Comparison of ENCODE assay signal across 9 mouse cellular contexts in the genomic region with DNA sequence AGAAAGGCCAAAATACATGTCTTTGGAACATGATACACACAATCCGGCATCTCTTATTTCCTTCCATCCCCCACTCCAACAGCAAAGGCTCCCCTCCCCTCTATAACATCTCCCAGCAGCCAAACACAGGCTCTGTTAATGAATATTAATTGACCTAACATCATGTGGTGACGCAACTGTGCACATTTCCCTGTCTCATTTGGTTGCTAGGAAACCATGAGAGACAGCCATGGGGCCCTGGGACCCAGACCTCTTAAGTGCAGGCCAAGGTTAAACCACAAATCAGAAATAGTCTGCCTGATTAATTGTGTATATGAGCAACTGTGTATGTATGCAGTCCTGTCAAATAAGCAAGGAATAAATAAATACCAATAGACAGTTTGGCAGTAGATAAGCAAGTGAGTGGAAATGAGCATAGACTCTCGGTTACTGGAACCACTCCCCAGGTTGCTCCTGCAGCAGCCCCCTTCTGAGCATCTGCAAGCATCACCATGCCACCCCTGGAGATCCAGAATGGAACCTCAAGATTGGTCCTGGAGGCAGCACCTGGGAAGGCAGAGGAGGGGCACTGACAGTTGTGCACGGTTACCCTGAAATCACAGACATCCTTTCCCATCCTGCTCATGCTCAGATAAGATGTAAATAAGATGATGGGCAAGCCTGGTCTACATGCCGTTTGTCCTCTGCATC.
DNase-seq lines count a peak whose midpoint lies in the region; ATAC-seq lines count a peak whose summit lies in the region.
"Had no signal": no experiment of that assay in that cellular context is flagged by ENCODE, and none has a peak within 500 bp of the region (broad histone marks: within the 10 kb centered on the region; RNA-seq: fewer than 3 reads in every experiment).

No protein-coding gene starts in this region.

- H3K36me3 ChIP-seq in midbrain, embryonic 14.5 days (ENCODE audit: control insufficient read depth, insufficient read depth, low read length), result no peaks in the 10 kb centered on the region
- H3K36me3 ChIP-seq: liver, embryonic 15.5 days had no signal

- peak; percentile 8 for DNase-seq in R1 (ENCODE audit: low read depth, low spot score)
- DNase-seq in embryo, embryonic 10.5 days (ENCODE audit: low spot score), result peak; percentile 75
- peak; percentile 25 for DNase-seq in forelimb bud, embryonic 11.5 days (ENCODE audit: low read depth, low spot score)
- DNase-seq in midbrain, embryonic 14.5 days, result peak; percentile 91
- no peak for DNase-seq in testis, postnatal 14 days (ENCODE audit: low spot score)
- DNase-seq in left cerebral cortex, adult 11 months (ENCODE audit: low spot score), result no peak
- DNase-seq in gastrocnemius, postnatal 4 days (ENCODE audit: low spot score in 2 of 2), result no peak
- DNase-seq: kidney, postnatal 10 days had no signal

- peak; percentile 90 for ATAC-seq in midbrain, embryonic 14.5 days (ENCODE audit: low FRiP score, low TSS enrichment)

- no peak overlapping the region; the same call in 1 of the 2 replicates for H3K4me2 ChIP-seq in midbrain, embryonic 14.5 days (ENCODE audit: low read length)
- H3K4me2 ChIP-seq: liver, embryonic 15.5 days had no signal

- peak overlapping the region; percentile 83 for H3K27ac ChIP-seq in midbrain, embryonic 14.5 days (replicated peaks; ENCODE audit: low read depth, low read length)
- H3K27ac ChIP-seq: liver, embryonic 15.5 days had no signal

- no peak overlapping the region for H3K4me3 ChIP-seq in midbrain, embryonic 14.5 days (replicated peaks; ENCODE audit: low read depth, low read length)
- H3K4me3 ChIP-seq: liver, embryonic 15.5 days had no signal

- H3K9ac ChIP-seq in midbrain, embryonic 14.5 days (replicated peaks; ENCODE audit: low read length), result no peak overlapping the region
- H3K9ac ChIP-seq: liver, embryonic 15.5 days had no signal

- peaks cover 30% of the 10 kb centered on the region for H3K4me1 ChIP-seq in midbrain, embryonic 14.5 days (ENCODE audit: control insufficient read depth, insufficient read depth, low read length)
- H3K4me1 ChIP-seq: liver, embryonic 15.5 days had no signal

- H3K9me3 ChIP-seq in midbrain, embryonic 14.5 days (ENCODE audit: control insufficient read depth, low read length), result no peaks in the 10 kb centered on the region
- H3K9me3 ChIP-seq: liver, embryonic 15.5 days had no signal

- WGBS in midbrain, embryonic 14.5 days, result 24% methylated on average over 5 of the region's 5 CpGs

- no peaks in the 10 kb centered on the region for H3K27me3 ChIP-seq in midbrain, embryonic 14.5 days (ENCODE audit: control insufficient read depth, insufficient read depth, low read length)
- H3K27me3 ChIP-seq: liver, embryonic 15.5 days had no signal

Comparison
In these comparisons a context has a peak if more than half of its experiments do, and no peak if none do; other contexts are left out.
1. DNase-seq: peak in R1 (single experiment), embryo, embryonic 10.5 days (single experiment), forelimb bud, embryonic 11.5 days (single experiment) and midbrain, embryonic 14.5 days (single experiment); none in testis, postnatal 14 days (single experiment), left cerebral cortex, adult 11 months (single experiment) and gastrocnemius, postnatal 4 days (0 of 2).